Mouse (Mus musculus) left cerebral cortex, postnatal 25 days (tissue): ENCODE data around the gene Map4k3. TPM values are rescaled to one million over a fixed set of nuclear protein-coding genes. Genes with fewer than 3 reads are reported as not detected.
A peak's percentile ranks its signal among the peaks of the same experiment; 100 is the strongest.
"Not testable (repeated sequence)": the region's sequence is repeated elsewhere in the genome, so short reads cannot be mapped to it uniquely, and the experiment has no call there.

ENCODE experiments used
- DNase-seq, 2 experiments: peaks; one replicate each; pipeline ENCODE4 v3.0.0; 2022; ENCODE audit warnings: low spot score in 2 of 2, mixed read lengths in 1 of 2
- intact Hi-C: fragments of 180-260 bp; cut with DNase I; formaldehyde crosslinking; loops from one replicate; pipeline ENCODE4 v1.15.1; 2025
- total RNA-seq, 2 experiments: library from RNA; stranded (reverse); gene quantifications; 2 replicates each; pipeline ENCODE4 v1.2.3; 2021

The Map4k3 gene
- total RNA-seq, 2 experiments from 2014 or later, result 62.3 to 72.3 TPM

GRCm38 (mm10) chr17:80578041-80578440 lies 150.2 kb downstream of the Map4k3 start:
- intact Hi-C loops, result no loop called here
- DNase-seq, result no peak

DNA sequence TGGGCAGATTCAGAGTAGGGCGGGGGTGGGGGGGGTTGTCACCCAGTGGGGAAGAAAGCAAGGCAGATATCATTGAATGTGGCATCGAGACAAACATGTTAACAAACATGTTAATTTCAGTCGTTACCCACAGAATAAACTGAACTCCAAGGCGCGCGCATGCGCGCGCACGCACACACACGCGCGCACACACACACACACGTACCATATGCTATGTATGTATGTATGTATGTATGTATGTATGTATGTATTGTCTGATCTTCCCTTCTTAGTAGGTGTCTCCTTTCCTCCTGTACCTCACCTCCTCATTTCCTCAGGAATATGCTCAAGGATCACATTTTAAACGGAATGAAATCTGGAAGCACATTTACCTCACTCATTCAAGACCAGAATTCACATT lies 150.6 kb downstream of the Map4k3 start, which contains the start of gene Cdkl4:
Gene Cdkl4 (minus strand): TSS at position 175 of the 400 bp plus-strand sequence.
- intact Hi-C loops, result no loop called here
- DNase-seq, result no peak

GRCm38 (mm10) chr17:80577214-80577613 lies 151.1 kb downstream of the Map4k3 start:
- DNase-seq, result peak; percentile 78 to 84
- intact Hi-C loops, result no loop called here

- no peak for DNase-seq
- intact Hi-C loops, result no loop called here
Observed at GRCm38 (mm10) chr17:80575008-80575407, 153.3 kb downstream of the Map4k3 start.

GRCm38 (mm10) chr17:80574471-80574965 lies 153.8 kb downstream of the Map4k3 start:
- intact Hi-C loops, result no loop called here
- no peak for DNase-seq

DNA sequence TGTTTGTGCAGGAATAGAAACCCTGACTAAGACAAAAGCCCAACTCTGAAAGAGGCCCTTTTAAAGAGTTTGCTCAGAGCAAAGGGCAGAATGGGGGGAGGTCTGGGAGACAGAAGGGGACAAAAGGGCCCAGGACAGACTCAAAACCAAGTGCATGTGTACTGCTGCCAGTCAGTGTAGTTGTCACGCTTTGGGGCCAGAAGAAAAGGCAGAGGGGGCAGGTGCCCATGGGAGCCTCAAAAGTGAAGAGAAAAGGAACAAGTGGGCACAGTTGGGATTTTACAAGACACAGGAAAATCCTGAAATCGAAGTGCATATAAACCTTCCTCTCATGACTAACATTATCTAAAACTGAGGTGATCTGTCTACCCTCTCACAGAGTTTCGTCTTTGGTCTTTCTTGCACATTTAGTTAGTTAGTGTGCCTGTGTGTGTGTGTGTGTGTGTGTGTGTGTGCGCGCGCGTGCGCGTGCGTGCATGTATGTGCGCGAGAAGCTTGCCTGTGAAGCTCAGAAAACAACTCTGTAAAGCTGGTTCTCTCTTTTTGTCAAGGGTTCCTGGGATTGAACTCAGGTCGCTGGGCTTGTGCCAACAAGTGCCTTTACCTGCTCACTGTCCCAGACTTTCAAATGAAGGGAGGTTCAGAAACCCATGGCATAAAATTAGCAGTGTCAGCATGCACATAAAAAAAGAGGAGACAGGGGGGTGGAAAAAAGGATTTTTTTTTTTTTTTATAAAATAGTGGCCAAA lies 155.9 kb downstream of the Map4k3 start:
- intact Hi-C loops, result no loop called here
- no peak for DNase-seq

DNA sequence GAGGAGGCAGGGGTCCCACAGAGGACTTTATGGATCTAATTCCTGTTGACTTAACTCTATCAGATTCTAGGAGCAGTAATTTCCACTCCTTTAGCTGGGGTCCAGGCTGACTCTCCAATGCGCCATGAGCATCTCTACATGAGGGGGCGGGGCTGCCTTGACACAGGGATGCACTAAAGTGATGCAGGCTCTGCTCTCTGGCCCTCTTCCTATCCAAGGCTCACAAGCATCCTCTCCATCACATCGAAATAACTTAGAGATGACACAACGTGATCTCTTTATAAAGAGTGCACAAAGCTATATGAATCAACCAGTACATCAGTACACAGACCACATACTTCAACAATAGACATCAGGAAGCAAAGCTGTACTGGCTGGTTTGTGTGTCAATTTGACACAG lies 156.8 kb downstream of the Map4k3 start:
- no peak for DNase-seq
- intact Hi-C loops, result no loop called here

GRCm38 (mm10) chr17:80569718-80570117 lies 158.6 kb downstream of the Map4k3 start:
- intact Hi-C loops, DNase-seq: not testable (repeated sequence)

- no peak for DNase-seq
- intact Hi-C loops, result no loop called here
Observed at GRCm38 (mm10) chr17:80568842-80569601, 159.3 kb downstream of the Map4k3 start.

GRCm38 (mm10) chr17:80568441-80568840 lies 159.8 kb downstream of the Map4k3 start:
- intact Hi-C loops, result no loop called here
- no peak for DNase-seq

DNA sequence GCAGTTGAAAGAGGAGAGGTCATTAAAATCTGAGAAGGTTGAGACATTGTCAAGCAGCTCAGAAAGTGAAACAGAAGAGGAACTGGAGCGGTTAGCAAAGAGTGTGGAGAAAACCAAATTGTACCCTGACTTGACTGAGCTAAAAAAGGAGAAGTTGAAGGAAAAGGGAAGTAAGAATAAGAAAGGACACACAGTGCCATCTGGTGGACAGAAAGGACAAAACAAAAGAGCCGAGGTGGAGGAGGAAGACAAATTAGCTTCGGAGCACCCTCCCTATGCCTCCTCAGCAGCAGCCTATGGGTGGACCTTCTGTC lies 163.7 kb downstream of the Map4k3 start:
- DNase-seq, result peak; percentile 48 to 61
- intact Hi-C loops, result no loop called here

- intact Hi-C loops, result not testable (repeated sequence)
Observed at GRCm38 (mm10) chr17:80563762-80564610, 164.3 kb downstream of the Map4k3 start.

DNA sequence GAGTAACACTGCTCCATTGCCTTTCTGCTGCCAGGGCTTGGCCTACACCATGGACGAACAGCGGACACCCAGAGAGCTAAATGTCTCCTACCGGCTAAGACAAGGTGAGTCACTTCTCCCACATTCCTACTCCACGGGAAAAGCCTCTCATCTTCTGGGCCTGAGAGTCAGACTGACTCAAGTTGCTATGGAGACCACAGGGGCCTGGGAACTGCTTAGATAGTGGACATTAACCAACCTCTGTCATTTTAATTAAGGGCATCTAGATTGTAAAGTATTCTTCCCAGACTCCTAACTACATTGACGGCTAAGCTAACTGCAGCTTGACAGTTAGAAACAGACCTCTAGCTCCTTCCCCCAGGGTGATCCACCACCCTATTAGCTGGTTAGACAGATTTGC lies 165.5 kb downstream of the Map4k3 start:
- DNase-seq, result no peak
- intact Hi-C loops, result no loop called here

More at GRCm38 (mm10) chr17:80563762-80564610, 164.3 kb downstream of the Map4k3 start:
- DNase-seq, result not testable (repeated sequence)

DNA sequence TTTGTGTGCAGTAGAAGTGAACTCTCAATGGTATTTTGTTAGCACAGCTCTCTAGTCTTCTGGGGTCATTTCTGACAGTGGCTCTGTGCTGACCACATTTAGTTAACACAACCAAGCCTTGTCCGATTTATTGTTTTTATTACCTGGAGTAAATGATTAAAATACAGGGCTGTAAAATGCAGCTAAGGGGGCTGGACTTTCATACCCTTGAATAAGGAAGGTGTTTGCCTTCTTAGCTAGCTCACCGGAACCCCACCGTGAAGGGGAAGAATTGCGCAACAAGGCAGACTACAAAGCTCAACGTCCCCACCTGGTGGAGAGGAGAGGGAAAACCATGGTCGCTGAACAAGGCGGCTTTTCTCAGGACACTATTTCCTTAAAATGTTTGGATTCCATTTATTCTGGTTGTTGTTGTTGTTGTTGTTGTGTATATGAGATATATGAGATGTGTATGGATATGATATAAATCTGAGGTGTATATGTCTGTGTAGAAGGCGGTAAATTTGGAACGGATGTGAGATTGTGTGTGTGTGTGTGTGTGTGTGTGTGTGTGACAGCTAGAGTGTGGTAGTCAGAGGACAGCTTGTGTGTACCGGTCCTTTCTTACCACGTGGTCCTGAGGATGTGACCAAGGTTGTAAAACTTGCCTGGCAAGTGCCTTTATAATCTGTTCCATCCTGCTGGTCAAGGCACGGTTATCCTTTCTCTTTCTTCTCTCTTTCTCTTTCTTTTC lies 167.4 kb downstream of the Map4k3 start:
- intact Hi-C loops, result loop anchor here (1.0 kb wide), 1 partner anchor 104 kb away; no protein-coding TSS in a partner anchor
- DNase-seq, result peak; percentile 76 to 81

DNA sequence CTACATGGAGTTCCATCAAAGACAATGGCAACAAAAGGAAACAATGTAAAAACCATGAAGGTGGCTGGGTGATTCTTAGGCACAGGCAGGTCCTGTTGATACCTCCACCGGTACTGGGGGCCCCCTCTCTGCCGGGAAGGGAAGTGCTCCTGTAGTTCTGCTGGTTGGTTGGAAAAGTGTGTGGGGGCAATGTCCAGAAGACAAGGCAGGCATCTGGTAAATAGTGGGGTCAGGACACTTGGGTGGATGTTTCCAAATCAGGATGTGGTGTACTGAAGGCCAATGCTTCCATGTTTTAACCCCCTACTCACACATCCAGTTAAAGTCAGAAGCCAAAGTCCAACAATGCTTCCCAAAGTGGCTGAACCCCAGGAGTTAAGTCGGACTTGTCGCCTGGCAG lies 168.5 kb downstream of the Map4k3 start:
- intact Hi-C loops, result loop anchor here (1.0 to 5.0 kb wide), 2 partner anchors 102 to 267 kb away; partner anchors contain the start of genes Dhx57 and Morn2
- DNase-seq, result no peak

DNA sequence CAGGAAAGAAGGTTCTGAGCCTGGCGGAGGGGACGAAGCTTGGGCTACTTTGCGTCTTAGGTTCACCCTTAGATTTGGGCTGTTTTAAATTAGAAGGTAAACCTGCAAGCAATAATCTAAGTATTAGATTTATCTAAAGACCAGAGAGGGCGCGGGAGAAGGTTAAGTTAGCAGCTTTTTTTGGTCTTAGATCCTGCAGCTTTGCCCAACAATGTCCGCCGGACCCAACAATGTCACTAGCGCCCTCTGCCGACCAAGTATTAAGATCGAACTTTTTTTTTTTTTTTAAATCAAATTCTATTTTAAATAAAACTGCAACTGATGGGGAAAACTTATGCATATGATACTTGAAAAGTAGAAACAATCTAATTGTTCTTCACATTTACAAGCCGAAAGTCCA lies 169.2 kb downstream of the Map4k3 start:
- DNase-seq, result peak in 1 of 2 experiments; percentile 30
- intact Hi-C loops, result loop anchor here (5.0 kb wide), 1 partner anchor 267 kb away; the partner anchor contains the start of genes Dhx57 and Morn2

DNA sequence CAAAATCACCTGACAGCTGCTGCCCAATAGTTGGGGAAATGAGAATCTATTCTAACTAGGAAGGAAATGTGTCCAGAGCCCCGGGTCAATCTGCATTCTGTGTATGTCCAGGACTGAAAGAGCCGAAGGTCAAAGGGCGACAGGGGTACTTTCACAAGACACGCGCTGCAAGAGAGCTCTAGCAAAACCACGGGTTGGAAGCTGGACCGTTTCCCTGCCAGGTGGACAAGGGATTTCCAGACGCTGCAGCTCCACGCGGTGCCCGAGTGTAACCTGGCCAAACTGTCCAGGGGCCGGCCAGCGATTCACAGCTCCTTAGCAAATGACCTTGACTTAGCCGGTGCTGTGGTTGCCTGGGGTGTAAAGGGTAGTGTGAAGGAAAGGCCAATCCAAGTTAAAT lies 169.7 kb downstream of the Map4k3 start:
- intact Hi-C loops, result loop anchor here (5.0 kb wide), 1 partner anchor 266 kb away; the partner anchor contains the start of genes Dhx57 and Morn2
- DNase-seq, result no peak

- no peak for DNase-seq
- intact Hi-C loops, result loop anchor here (5.0 kb wide), 1 partner anchor 265 kb away; the partner anchor contains the start of genes Dhx57 and Morn2
Observed at GRCm38 (mm10) chr17:80557461-80557860, 170.8 kb downstream of the Map4k3 start.
